Mouse (Mus musculus) CH12.LX (cell line): Measurements from ENCODE around the gene Syngr2. TPM values are rescaled to one million over a fixed set of nuclear protein-coding genes. Genes with fewer than 3 reads are reported as not detected.

Source experiments
- DNase-seq: peaks from one replicate; pipeline ENCODE4 v3.0.0-alpha.2; 2013; ENCODE audit errors: extremely low read depth
- H3K27ac ChIP-seq: 2 replicates; pipeline ENCODE4 v1.5.1; 2012; ENCODE audit warnings: low read depth, mild to moderate bottlenecking, control low read depth, moderate library complexity; ENCODE audit not compliant: insufficient read depth
- H3K27me3 ChIP-seq: replicated peaks from 2 replicates; pipeline ENCODE3; 2012; ENCODE audit warnings: inconsistent platforms
- H3K36me3 ChIP-seq, 2 experiments: replicated peaks in 1 of 2; 2 replicates each; pipeline versions ENCODE3 to v1.6.1; 2012; ENCODE audit warnings: inconsistent platforms in 1 of 2, low read length in 1 of 2, mild to moderate bottlenecking in 1 of 2, mixed read lengths in 1 of 2, moderate library complexity in 1 of 2; ENCODE audit not compliant: control insufficient read depth in 1 of 2, insufficient read depth in 1 of 2
- H3K4me1 ChIP-seq, 2 experiments: 2 replicates each; pipeline ENCODE4 v1.6.1; 2012; ENCODE audit warnings: inconsistent platforms in 1 of 2, moderate library complexity in 1 of 2; ENCODE audit not compliant: insufficient read depth in 2 of 2, control insufficient read depth in 1 of 2
- H3K4me2 ChIP-seq: 2 replicates; pipeline ENCODE4 v1.6.1; 2012; ENCODE audit warnings: low read depth, mild to moderate bottlenecking, control low read depth; ENCODE audit not compliant: poor library complexity, insufficient read depth, severe bottlenecking
- H3K4me3 ChIP-seq, 3 experiments: fragments of 150-350 bp in 1 of 3; sonication (generic) in 1 of 3; replicated peaks in 1 of 3; 2 replicates each; pipeline versions ENCODE3 to v1.5.1; 2011 to 2012; ENCODE audit warnings: low read depth in 2 of 3, low read length in 2 of 3, mild to moderate bottlenecking in 2 of 3, moderate library complexity in 2 of 3, control low read depth in 1 of 3, improper control_type of control experiment in 1 of 3, inconsistent platforms in 1 of 3, mixed read lengths in 1 of 3; ENCODE audit not compliant: poor library complexity in 1 of 3
- H3K79me2 ChIP-seq: replicated peaks from 2 replicates; pipeline ENCODE4 v1.6.1; 2012; ENCODE audit warnings: mild to moderate bottlenecking, moderate library complexity; ENCODE audit not compliant: control insufficient read depth, poor library complexity, insufficient read depth, severe bottlenecking; ENCODE audit errors: extremely low read depth
- H3K9ac ChIP-seq: 2 replicates; pipeline ENCODE4 v1.6.1; 2012; ENCODE audit warnings: low read depth, mild to moderate bottlenecking, control low read depth, moderate library complexity; ENCODE audit not compliant: insufficient read depth
- H3K9me3 ChIP-seq: replicated peaks from 2 replicates; pipeline ENCODE3; 2012; ENCODE audit warnings: low read length, inconsistent platforms, mixed read lengths
- CHD2 ChIP-seq: IDR thresholded peaks from 2 replicates; pipeline ENCODE4 v1.6.1; 2011; ENCODE audit warnings: low read length, improper control_type of control experiment
- CTCF ChIP-seq, 2 experiments: IDR thresholded peaks in 1 of 2; conservative IDR thresholded peaks in 1 of 2; 2 replicates each; pipeline ENCODE4 v1.5.1; 2011 to 2012; ENCODE audit warnings: low read depth in 2 of 2, low read length in 2 of 2, improper control_type of control experiment in 1 of 2, inconsistent platforms in 1 of 2, mild to moderate bottlenecking in 1 of 2, moderate library complexity in 1 of 2
- E2F4 ChIP-seq: IDR thresholded peaks from 2 replicates; pipeline ENCODE4 v1.6.1; 2011; ENCODE audit warnings: low read depth, low read length, improper control_type of control experiment; ENCODE audit not compliant: insufficient replicate concordance
- ELF1 ChIP-seq: IDR thresholded peaks from 2 replicates; pipeline ENCODE4 v1.6.1; 2014; ENCODE audit warnings: low read depth, mild to moderate bottlenecking, inconsistent platforms, low read length, improper control_type of control experiment
- ETS1 ChIP-seq: conservative IDR thresholded peaks from 2 replicates; pipeline ENCODE4 v1.6.1; 2012; ENCODE audit warnings: low read depth, mild to moderate bottlenecking, inconsistent platforms, low read length, improper control_type of control experiment, moderate library complexity
- GABPA ChIP-seq: IDR thresholded peaks from 2 replicates; pipeline ENCODE4 v1.6.1; 2012; ENCODE audit warnings: low read depth, low read length, improper control_type of control experiment, inconsistent platforms; ENCODE audit not compliant: insufficient replicate concordance
- HCFC1 ChIP-seq: IDR thresholded peaks from 2 replicates; pipeline ENCODE4 v1.6.1; 2012; ENCODE audit warnings: low read depth, mild to moderate bottlenecking, inconsistent platforms, low read length, improper control_type of control experiment
- IRF4 ChIP-seq: IDR thresholded peaks from 2 replicates; pipeline ENCODE4 v1.6.1; 2014; ENCODE audit warnings: low read depth, mild to moderate bottlenecking, inconsistent platforms, low read length, improper control_type of control experiment
- MAFK ChIP-seq: IDR thresholded peaks from 2 replicates; pipeline ENCODE4 v1.6.1; 2011; ENCODE audit warnings: low read length, improper control_type of control experiment; ENCODE audit not compliant: insufficient replicate concordance
- MAX ChIP-seq: IDR thresholded peaks from 2 replicates; pipeline ENCODE4 v1.6.1; 2011; ENCODE audit warnings: low read length, improper control_type of control experiment
- MEF2A ChIP-seq: IDR thresholded peaks from 2 replicates; pipeline ENCODE4 v1.6.1; 2014; ENCODE audit warnings: low read depth, mild to moderate bottlenecking, inconsistent platforms, low read length, improper control_type of control experiment, borderline replicate concordance
- MYC ChIP-seq: IDR thresholded peaks from 2 replicates; pipeline ENCODE4 v1.6.1; 2011; ENCODE audit warnings: low read depth, mild to moderate bottlenecking, improper control_type of control experiment, low read length
- NELFE ChIP-seq: IDR thresholded peaks from 2 replicates; pipeline ENCODE4 v1.6.1; 2011; ENCODE audit warnings: low read depth, low read length, improper control_type of control experiment
- NRF1 ChIP-seq: IDR thresholded peaks from 2 replicates; pipeline ENCODE4 v1.6.1; 2014; ENCODE audit warnings: low read depth, mild to moderate bottlenecking, inconsistent platforms, low read length, improper control_type of control experiment, moderate library complexity
- PAX5 ChIP-seq: IDR thresholded peaks from 2 replicates; pipeline ENCODE4 v1.6.1; 2012; ENCODE audit warnings: low read length, inconsistent platforms, mixed read lengths
- POLR2A ChIP-seq: IDR thresholded peaks from 2 replicates; pipeline ENCODE4 v1.6.1; 2011; ENCODE audit warnings: low read depth, mild to moderate bottlenecking, improper control_type of control experiment, low read length
- RAD21 ChIP-seq: IDR thresholded peaks from 2 replicates; pipeline ENCODE4 v1.6.1; 2011; ENCODE audit warnings: low read depth, mild to moderate bottlenecking, low read length, improper control_type of control experiment, moderate library complexity
- SIN3A ChIP-seq: IDR thresholded peaks from 2 replicates; pipeline ENCODE4 v1.6.1; 2012; ENCODE audit warnings: low read length, improper control_type of control experiment, inconsistent platforms
- SMC3 ChIP-seq: IDR thresholded peaks from 2 replicates; pipeline ENCODE4 v1.6.1; 2011; ENCODE audit warnings: low read depth, low read length, improper control_type of control experiment
- TBP ChIP-seq: conservative IDR thresholded peaks from 2 replicates; pipeline ENCODE4 v1.6.1; 2011; ENCODE audit warnings: low read depth, low read length, improper control_type of control experiment
- TCF12 ChIP-seq: IDR thresholded peaks from 2 replicates; pipeline ENCODE4 v1.6.1; 2014; ENCODE audit warnings: low read depth, mild to moderate bottlenecking, inconsistent platforms, low read length, improper control_type of control experiment
- UBTF ChIP-seq: IDR thresholded peaks from 2 replicates; pipeline ENCODE4 v1.6.1; 2012; ENCODE audit warnings: low read depth, mild to moderate bottlenecking, inconsistent platforms, low read length, improper control_type of control experiment, moderate library complexity
- USF1 ChIP-seq: IDR thresholded peaks from 2 replicates; pipeline ENCODE4 v1.6.1; 2014; ENCODE audit warnings: low read depth, mild to moderate bottlenecking, inconsistent platforms, low read length, improper control_type of control experiment
- USF2 ChIP-seq: conservative IDR thresholded peaks from 2 replicates; pipeline ENCODE4 v1.6.1; 2011; ENCODE audit warnings: low read depth, low read length, improper control_type of control experiment
- ZC3H11A ChIP-seq: IDR thresholded peaks from 2 replicates; pipeline ENCODE4 v1.6.1; 2012; ENCODE audit warnings: low read depth, mild to moderate bottlenecking, inconsistent platforms, low read length, improper control_type of control experiment
- ZKSCAN1 ChIP-seq: IDR thresholded peaks from 2 replicates; pipeline ENCODE4 v1.6.1; 2012; ENCODE audit warnings: low read depth, inconsistent platforms, low read length, improper control_type of control experiment, borderline replicate concordance
- ZMIZ1 ChIP-seq: IDR thresholded peaks from 2 replicates; pipeline ENCODE4 v1.6.1; 2012; ENCODE audit warnings: low read depth, mild to moderate bottlenecking, inconsistent platforms, low read length, improper control_type of control experiment
- ZNF384 ChIP-seq: IDR thresholded peaks from 2 replicates; pipeline ENCODE4 v1.6.1; 2012; ENCODE audit warnings: low read depth, low read length, improper control_type of control experiment, inconsistent platforms
- dilution Hi-C: fragments of 300-500 bp; cut with MboI; formaldehyde crosslinking; loops from 2 replicates; pipeline ENCODE4 v1.14.3; 2020; ENCODE audit warnings: low sequenced_read_pairs; ENCODE audit not compliant: extremely low pct_unique_long_range_greater_than_20kb, extremely low pct_ligation_motif_present
- in situ Hi-C: fragments of 300-500 bp; cut with MboI; formaldehyde crosslinking; loops from 3 replicates; pipeline ENCODE4 v1.14.3; 2019; ENCODE audit warnings: low sequenced_read_pairs, low pct_ligation_motif_present, low pct_unique_long_range_greater_than_20kb, mixed read lengths
- polyA plus RNA-seq: library from polyadenylated mRNA; unstranded; fragments of >175 nt; gene quantifications from 2 replicates; pipeline ENCODE4 v1.2.1, GENCODE M21; 2012; ENCODE audit warnings: low read depth; ENCODE audit not compliant: insufficient read length
- total RNA-seq, 2 experiments: library from RNA; depleted of rRNA; stranded (reverse); fragments of 300-350 nt in 1 of 2; fragments of >200 nt in 1 of 2; gene quantifications; 2 replicates each; pipeline ENCODE4 v1.2.3; 2012 to 2014

The Syngr2 gene
- total and polyA plus RNA-seq, 3 experiments, result 409 to 654 (median 553) TPM

- TF ChIP-seq MAFK (no peak), MYC (0 out of 2 replicates have a peak, but pooled peaks have one; percentile 36), ZC3H11A (peak; percentile 48), MEF2A (peak; percentile 36; the same call in 1 of the 2 replicates), ELF1 (no peak), SMC3 (peak; percentile 80), CTCF (conservative IDR thresholded peaks at IDR 0.05 in 1 of 2, IDR thresholded peaks at IDR 0.05 in 1 of 2; ENCODE audit: low read depth in 2 of 2, low read length in 2 of 2) (peak; percentile 82 to 94), RAD21 (peak; percentile 86)
- dilution Hi-C loops, result no loop called here
- Histone ChIP-seq H3K27ac (no peak overlapping the region), H3K9me3 (no peaks in the 10 kb centered on the region), H3K79me2 (no peaks in the 10 kb centered on the region), H3K27me3 (no peaks in the 10 kb centered on the region), H3K4me3 (peak overlapping the region in 2 of 3 experiments; percentile 27 to 45), H3K9ac (peak overlapping the region; percentile 39), H3K4me2 (peak overlapping the region; percentile 84), H3K4me1 (peaks cover 19 to 63% of the 10 kb centered on the region in 2 experiments), H3K36me3 (peaks cover 0 to 24% of the 10 kb centered on the region in 2 experiments)
- DNase-seq, result peak; percentile 85
- in situ Hi-C loops, result loop anchor here (5.0 kb wide), 1 partner anchor 37 kb away; the partner anchor contains the start of genes Afmid and Tk1
These were observed 19.2 kb upstream of the Syngr2 start for GRCm38 (mm10) chr11:117790286-117790685.

GRCm38 (mm10) chr11:117790703-117791440 is 18.6 kb upstream of the Syngr2 start:
- peak overlapping the region; percentile 61 for H3K27ac ChIP-seq
- in situ Hi-C loops, result loop anchor here (5.0 kb wide), 1 partner anchor 36 kb away; the partner anchor contains the start of genes Afmid and Tk1
- dilution Hi-C loops, result no loop called here
- no peak for TF ChIP-seq USF2
- 0 out of 2 replicates have a peak, but pooled peaks have one; percentile 25 for TF ChIP-seq MEF2A
- TF ChIP-seq CTCF (conservative IDR thresholded peaks at IDR 0.05 in 1 of 2, IDR thresholded peaks at IDR 0.05 in 1 of 2; ENCODE audit: low read depth in 2 of 2, low read length in 2 of 2), result peak; percentile 49 to 79; a peak in 3 of 4 replicates
- TF ChIP-seq ELF1, result peak; percentile 63
- peak; percentile 61 for TF ChIP-seq TCF12
- peak; percentile 63; the same call in 1 of the 2 replicates for TF ChIP-seq NELFE
- no peak for TF ChIP-seq MAFK
- TF ChIP-seq ETS1, result peak; percentile 31; the same call in 1 of the 2 replicates
- TF ChIP-seq MAX, result peak; percentile 78
- TF ChIP-seq TBP, result 0 out of 2 replicates have a peak, but pooled peaks have one; percentile 13
- TF ChIP-seq PAX5, result no peak
- TF ChIP-seq ZMIZ1, result no peak; the same call in 1 of the 2 replicates
- TF ChIP-seq NRF1, result 0 out of 2 replicates have a peak, but pooled peaks have one; percentile 22
- TF ChIP-seq CHD2, result peak; percentile 67
- TF ChIP-seq SIN3A, result no peak; the same call in 1 of the 2 replicates
- TF ChIP-seq RAD21, result peak; percentile 40
- TF ChIP-seq USF1, result no peak
- no peak for TF ChIP-seq GABPA
- peak; percentile 35; the same call in 1 of the 2 replicates for TF ChIP-seq ZNF384
- peak; percentile 43; the same call in 1 of the 2 replicates for TF ChIP-seq POLR2A
- no peak for TF ChIP-seq ZKSCAN1
- TF ChIP-seq MYC, result peak; percentile 58; the same call in 1 of the 2 replicates
- peak; percentile 45; the same call in 1 of the 2 replicates for TF ChIP-seq UBTF
- peak; percentile 39; the same call in 1 of the 2 replicates for TF ChIP-seq HCFC1
- peak; percentile 61 for TF ChIP-seq SMC3
- peak; percentile 62 for TF ChIP-seq IRF4
- TF ChIP-seq E2F4, result no peak

More at GRCm38 (mm10) chr11:117790703-117791440, 18.6 kb upstream of the Syngr2 start:
- no peaks in the 10 kb centered on the region for H3K27me3 ChIP-seq
- no peaks in the 10 kb centered on the region for H3K79me2 ChIP-seq
- peaks cover 21 to 66% of the 10 kb centered on the region in 2 experiments for H3K4me1 ChIP-seq
- peak overlapping the region; percentile 84 for H3K4me2 ChIP-seq
- H3K9ac ChIP-seq, result peak overlapping the region; percentile 39
- peak; percentile 75 for DNase-seq
- no peaks in the 10 kb centered on the region for H3K9me3 ChIP-seq
- peak overlapping the region; percentile 22 to 45 (median 27) for H3K4me3 ChIP-seq
- peaks cover 0 to 21% of the 10 kb centered on the region in 2 experiments for H3K36me3 ChIP-seq
